Mouse (Mus musculus) embryonic fibroblast, embryonic 13.5 days (primary cell): ENCODE measurements at regions not wholly inside any gene's neighbourhood (a gene's known extent, or its start where the extent isn't known, plus 50 kb on each side); places are given as distances from the start of the nearest gene placed in this dataset.

ENCODE experiments used
- H3K27ac ChIP-seq: 2 replicates; pipeline ENCODE4 v1.5.1; 2012; ENCODE audit warnings: low read length, control low read depth, inconsistent platforms; ENCODE audit not compliant: insufficient read depth
- H3K4me1 ChIP-seq: 2 replicates; pipeline ENCODE4 v1.6.1; 2011; ENCODE audit warnings: low read length; ENCODE audit not compliant: control insufficient read depth, insufficient read depth
- H3K4me3 ChIP-seq: 2 replicates; pipeline ENCODE4 v1.5.1; 2011; ENCODE audit warnings: mild to moderate bottlenecking, control low read depth, low read length; ENCODE audit not compliant: insufficient read depth
- CTCF ChIP-seq: IDR thresholded peaks from 2 replicates; pipeline ENCODE4 v1.5.1; 2011; ENCODE audit warnings: mild to moderate bottlenecking, control low read depth, low read length, moderate library complexity, borderline replicate concordance; ENCODE audit not compliant: insufficient read depth
- POLR2A ChIP-seq: IDR thresholded peaks from 2 replicates; pipeline ENCODE4 v1.6.1; 2011; ENCODE audit warnings: low read depth, mild to moderate bottlenecking, control low read depth, low read length, moderate library complexity

- Histone ChIP-seq H3K4me1 (no peaks in the 10 kb centered on the region), H3K27ac (no peak overlapping the region), H3K4me3 (no peak overlapping the region)
- TF ChIP-seq POLR2A, result no peak
- no peak for TF ChIP-seq CTCF
These were observed 58.2 kb upstream of the Thbs1 start for GRCm38 (mm10) chr2:118053512-118053911.

- TF ChIP-seq CTCF (no peak), POLR2A (no peak)
- Histone ChIP-seq H3K27ac (no peak overlapping the region), H3K4me1 (no peaks in the 10 kb centered on the region; the same call in 1 of the 2 replicates), H3K4me3 (no peak overlapping the region)
These were observed 52.9 kb upstream of the Thbs1 start for GRCm38 (mm10) chr2:118058654-118059395.

- TF ChIP-seq POLR2A (no peak), CTCF (no peak)
- H3K4me3 ChIP-seq, result no peak overlapping the region
- no peak overlapping the region for H3K27ac ChIP-seq
- H3K4me1 ChIP-seq, result peaks cover 2% of the 10 kb centered on the region; the same call in 1 of the 2 replicates
These were observed 50.4 kb upstream of the Thbs1 start for GRCm38 (mm10) chr2:118061291-118061690.
